12 mouse cellular contexts compared by ENCODE assay signal in the genomic region with DNA sequence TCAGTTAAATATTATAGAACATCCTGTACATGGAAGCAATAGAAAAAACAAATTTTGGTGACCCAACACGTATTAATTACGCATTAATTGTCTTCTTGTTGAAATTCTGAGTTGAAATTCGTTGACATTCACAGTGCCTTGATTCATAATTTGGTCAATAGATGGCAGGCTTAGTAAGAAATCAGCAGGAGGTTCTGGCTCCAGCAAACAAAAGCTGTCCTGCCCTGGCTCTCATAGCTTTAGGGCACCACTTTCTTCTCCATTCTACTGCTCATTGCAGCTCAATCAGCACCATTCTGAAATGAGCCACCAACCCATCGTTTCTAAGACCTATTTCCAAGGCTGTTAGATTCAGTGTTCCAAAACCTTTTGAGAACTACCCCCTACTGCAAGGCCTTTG.
DNase-seq lines count a peak whose midpoint lies in the region; ATAC-seq and TF ChIP-seq lines count a peak whose summit lies in the region.
"Had no signal": no experiment of that assay in that cellular context is flagged by ENCODE, and none has a peak within 500 bp of the region (broad histone marks: within the 10 kb centered on the region; RNA-seq: fewer than 3 reads in every experiment).

No protein-coding gene starts in this region.

- no peak overlapping the region for H3K27ac ChIP-seq in heart, adult 2 months
- H3K27ac ChIP-seq in lung, postnatal 0 days (ENCODE audit: low read length), result no peak overlapping the region
- H3K27ac ChIP-seq in cerebellum, adult 2 months (ENCODE audit: insufficient read depth, low read length), result no peak overlapping the region
- H3K27ac ChIP-seq: limb, embryonic 12.5 days; macrophage had no signal

- no peak for TF ChIP-seq POLR2A in heart, adult 2 months (IDR thresholded peaks at IDR 0.05; ENCODE audit: insufficient read depth, low read depth, low read length)
- no peak for TF ChIP-seq POLR2A in cerebellum, adult 2 months (IDR thresholded peaks at IDR 0.05; ENCODE audit: borderline replicate concordance, insufficient read depth, low read length)

- WGBS in heart, adult 2 months, result 67% methylated on average over 4 of the region's 4 CpGs
- WGBS in lung, postnatal 0 days, result 68% methylated on average over 4 of the region's 4 CpGs
- 19% methylated on average over 4 of the region's 4 CpGs for WGBS in cerebellum, adult 2 months

- no peak for DNase-seq in heart, adult 2 months
- DNase-seq in heart, postnatal 4 days, result no peak
- DNase-seq in lung, postnatal 0 days (ENCODE audit: low spot score), result no peak
- no peak for DNase-seq in lung, postnatal 25 days (ENCODE audit: low spot score)
- DNase-seq in cerebellum, adult 2 months, result peak; percentile 28 to 52
- peak; percentile 30 for DNase-seq in retina, postnatal 1 day
- no peak for DNase-seq in urinary bladder, adult 2 months (ENCODE audit: low spot score)
- DNase-seq in adrenal gland, postnatal 36 days, result no peak
- DNase-seq: gastrocnemius, postnatal 14 days had no signal

- H3K27me3 ChIP-seq in heart, adult 2 months (ENCODE audit: control insufficient read depth, insufficient read depth, low read length), result no peaks in the 10 kb centered on the region
- H3K27me3 ChIP-seq in lung, postnatal 0 days (replicated peaks; ENCODE audit: insufficient read depth, low read length), result no peaks in the 10 kb centered on the region
- H3K27me3 ChIP-seq in cerebellum, adult 2 months (ENCODE audit: control insufficient read depth, insufficient read depth, low read length), result no peaks in the 10 kb centered on the region
- H3K27me3 ChIP-seq: limb, embryonic 12.5 days had no signal

- no peak overlapping the region for H3K9ac ChIP-seq in heart, adult 2 months (ENCODE audit: low read depth, low read length)
- no peak overlapping the region for H3K9ac ChIP-seq in lung, postnatal 0 days (replicated peaks; ENCODE audit: low read depth)
- H3K9ac ChIP-seq: limb, embryonic 12.5 days had no signal

- H3K9me3 ChIP-seq in lung, postnatal 0 days (ENCODE audit: low read length), result no peaks in the 10 kb centered on the region
- H3K9me3 ChIP-seq: limb, embryonic 12.5 days had no signal

- no peak for ATAC-seq in lung, postnatal 0 days
- ATAC-seq: inflammation-experienced regulatory T-cells, adult 6 months had no signal

- no peak overlapping the region for H3K4me2 ChIP-seq in lung, postnatal 0 days (replicated peaks; ENCODE audit: low read depth, low read length)
- H3K4me2 ChIP-seq: limb, embryonic 12.5 days had no signal

- H3K4me1 ChIP-seq in heart, adult 2 months (ENCODE audit: control insufficient read depth, insufficient read depth, low read length), result no peaks in the 10 kb centered on the region
- H3K4me1 ChIP-seq in lung, postnatal 0 days (ENCODE audit: insufficient read depth, low read depth, low read length), result no peaks in the 10 kb centered on the region
- H3K4me1 ChIP-seq in cerebellum, adult 2 months (ENCODE audit: control insufficient read depth, insufficient read depth, low read length), result no peaks in the 10 kb centered on the region
- H3K4me1 ChIP-seq: limb, embryonic 12.5 days had no signal

- no peaks in the 10 kb centered on the region for H3K36me3 ChIP-seq in heart, adult 2 months (ENCODE audit: control insufficient read depth, insufficient read depth, low read length)
- no peaks in the 10 kb centered on the region for H3K36me3 ChIP-seq in lung, postnatal 0 days (ENCODE audit: insufficient read depth, low read length)
- H3K36me3 ChIP-seq: limb, embryonic 12.5 days had no signal

- H3K79me2 ChIP-seq in heart, adult 2 months (replicated peaks; ENCODE audit: control insufficient read depth, insufficient read depth, low read length), result no peaks in the 10 kb centered on the region

- no peak overlapping the region for H3K4me3 ChIP-seq in heart, adult 2 months
- no peak overlapping the region for H3K4me3 ChIP-seq in lung, postnatal 0 days (ENCODE audit: low read depth, low read length)
- H3K4me3 ChIP-seq in cerebellum, adult 2 months (replicated peaks; ENCODE audit: insufficient read depth, low read depth, low read length), result no peak overlapping the region
- H3K4me3 ChIP-seq: limb, embryonic 12.5 days had no signal

- intact Hi-C loops in heart, adult 2 months (cut with DNase I), result no loop called here

- TF ChIP-seq CTCF in heart, adult 2 months (IDR thresholded peaks at IDR 0.05), result peak; percentile 48
- TF ChIP-seq CTCF in lung, postnatal 0 days (IDR thresholded peaks at IDR 0.05), result peak; percentile 25
- TF ChIP-seq CTCF in cerebellum, adult 2 months (IDR thresholded peaks at IDR 0.05; ENCODE audit: borderline replicate concordance, insufficient read depth, low read depth, low read length), result peak; percentile 28; the same call in 1 of the 2 replicates

- TF ChIP-seq EP300 in heart, adult 2 months (IDR thresholded peaks at IDR 0.05; ENCODE audit: insufficient read depth, low read depth, low read length), result no peak
- no peak for TF ChIP-seq EP300 in lung, postnatal 0 days (IDR thresholded peaks at IDR 0.05)

Comparison
In these comparisons a context has a peak if more than half of its experiments do, and no peak if none do; other contexts are left out.
1. DNase-seq: peak in cerebellum, adult 2 months (2 of 2) and retina, postnatal 1 day (single experiment); none in heart, adult 2 months (0 of 2), heart, postnatal 4 days (single experiment), lung, postnatal 0 days (single experiment), lung, postnatal 25 days (single experiment), urinary bladder, adult 2 months (single experiment) and adrenal gland, postnatal 36 days (0 of 2).
2. Peak in every context shown above with its lines, with median percentiles within 50 percentile points of each other: CTCF ChIP-seq.